Mouse (Mus musculus): ENCODE measurements at regions not wholly inside any gene's neighbourhood (a gene's known extent, or its start where the extent isn't known, plus 50 kb on each side); places are given as distances from the start of the nearest gene placed in this dataset.

GRCm38 (mm10) chr4:55686771-55687170, 154.5 kb upstream of the Klf4 start:
- DNase-seq (ENCODE audit: low read depth, low spot score), result no peak
- Histone ChIP-seq H3K9me3 (ENCODE audit: control insufficient read depth, insufficient read depth, low read depth, low read length) (no peaks in the 10 kb centered on the region), H3K4me1 (ENCODE audit: control insufficient read depth in 2 of 2, insufficient read depth in 2 of 2, low read length in 2 of 2, poor library complexity in 1 of 2) (no peaks in the 10 kb centered on the region), H3K27ac (ENCODE audit: insufficient read depth, low read depth, low read length, poor library complexity, severe bottlenecking) (no peak overlapping the region), H3K4me3 (ENCODE audit: insufficient read depth in 1 of 2, low read depth in 1 of 2, low read length in 2 of 2, poor library complexity in 1 of 2, severe bottlenecking in 1 of 2) (no peak overlapping the region), H3K36me3 (ENCODE audit: control insufficient read depth, insufficient read depth, low read length, poor library complexity, severe bottlenecking) (no peaks in the 10 kb centered on the region), H3K9ac (ENCODE audit: insufficient read depth, low read depth, low read length, poor library complexity, severe bottlenecking) (no peak overlapping the region)
- TF ChIP-seq ZNF384 (IDR thresholded peaks at IDR 0.05; ENCODE audit: low read depth, low read length) (no peak), ZC3H11A (IDR thresholded peaks at IDR 0.05; ENCODE audit: borderline replicate concordance, low read depth, low read length) (no peak), CHD2 (IDR thresholded peaks at IDR 0.05; ENCODE audit: low read depth, low read length) (no peak), HCFC1 (IDR thresholded peaks at IDR 0.05; ENCODE audit: borderline replicate concordance, insufficient read depth, low read length) (no peak), MAFK (IDR thresholded peaks at IDR 0.05; ENCODE audit: insufficient read depth, low read depth, low read length) (no peak)
- in situ Hi-C loops (cut with MboI; ENCODE audit: low sequenced_read_pairs in 2 of 2, unreplicated experiment in 2 of 2), result no loop called here

- in situ Hi-C loops (cut with MboI; ENCODE audit: low sequenced_read_pairs in 2 of 2, unreplicated experiment in 2 of 2), result no loop called here
- Histone ChIP-seq H3K27ac (ENCODE audit: insufficient read depth, low read depth, low read length, poor library complexity, severe bottlenecking) (no peak overlapping the region), H3K9ac (ENCODE audit: insufficient read depth, low read depth, low read length, poor library complexity, severe bottlenecking) (no peak overlapping the region), H3K4me3 (ENCODE audit: insufficient read depth in 1 of 2, low read depth in 1 of 2, low read length in 2 of 2, poor library complexity in 1 of 2, severe bottlenecking in 1 of 2) (no peak overlapping the region), H3K4me1 (ENCODE audit: control insufficient read depth in 2 of 2, insufficient read depth in 2 of 2, low read length in 2 of 2, poor library complexity in 1 of 2) (no peaks in the 10 kb centered on the region), H3K9me3 (ENCODE audit: control insufficient read depth, insufficient read depth, low read depth, low read length) (no peaks in the 10 kb centered on the region), H3K36me3 (ENCODE audit: control insufficient read depth, insufficient read depth, low read length, poor library complexity, severe bottlenecking) (no peaks in the 10 kb centered on the region)
- TF ChIP-seq ZC3H11A (IDR thresholded peaks at IDR 0.05; ENCODE audit: borderline replicate concordance, low read depth, low read length) (no peak), HCFC1 (IDR thresholded peaks at IDR 0.05; ENCODE audit: borderline replicate concordance, insufficient read depth, low read length) (no peak), ZNF384 (IDR thresholded peaks at IDR 0.05; ENCODE audit: low read depth, low read length) (no peak)
- no peak for DNase-seq (ENCODE audit: low read depth, low spot score)
Measured at GRCm38 (mm10) chr4:55672288-55672687, 140.0 kb upstream of the Klf4 start.

GRCm38 (mm10) chr4:55670258-55670657, 138.0 kb upstream of the Klf4 start:
- Histone ChIP-seq H3K9me3 (ENCODE audit: control insufficient read depth, insufficient read depth, low read depth, low read length) (no peaks in the 10 kb centered on the region), H3K36me3 (ENCODE audit: control insufficient read depth, insufficient read depth, low read length, poor library complexity, severe bottlenecking) (no peaks in the 10 kb centered on the region), H3K4me3 (ENCODE audit: insufficient read depth in 1 of 2, low read depth in 1 of 2, low read length in 2 of 2, poor library complexity in 1 of 2, severe bottlenecking in 1 of 2) (no peak overlapping the region), H3K9ac (ENCODE audit: insufficient read depth, low read depth, low read length, poor library complexity, severe bottlenecking) (no peak overlapping the region), H3K27ac (ENCODE audit: insufficient read depth, low read depth, low read length, poor library complexity, severe bottlenecking) (no peak overlapping the region), H3K4me1 (ENCODE audit: control insufficient read depth in 2 of 2, insufficient read depth in 2 of 2, low read length in 2 of 2, poor library complexity in 1 of 2) (no peaks in the 10 kb centered on the region)
- in situ Hi-C loops (cut with MboI; ENCODE audit: low sequenced_read_pairs in 2 of 2, unreplicated experiment in 2 of 2), result no loop called here
- TF ChIP-seq ZC3H11A (IDR thresholded peaks at IDR 0.05; ENCODE audit: borderline replicate concordance, low read depth, low read length) (no peak), ZNF384 (IDR thresholded peaks at IDR 0.05; ENCODE audit: low read depth, low read length) (no peak), HCFC1 (IDR thresholded peaks at IDR 0.05; ENCODE audit: borderline replicate concordance, insufficient read depth, low read length) (no peak), MAFK (IDR thresholded peaks at IDR 0.05; ENCODE audit: insufficient read depth, low read depth, low read length) (no peak), CHD2 (IDR thresholded peaks at IDR 0.05; ENCODE audit: low read depth, low read length) (no peak)
- DNase-seq (ENCODE audit: low read depth, low spot score), result no peak

- DNase-seq (ENCODE audit: low read depth, low spot score), result no peak
- no peaks in the 10 kb centered on the region for H3K36me3 ChIP-seq (ENCODE audit: control insufficient read depth, insufficient read depth, low read length, poor library complexity, severe bottlenecking)
- H3K9ac ChIP-seq (ENCODE audit: insufficient read depth, low read depth, low read length, poor library complexity, severe bottlenecking), result no peak overlapping the region
- no peak overlapping the region for H3K27ac ChIP-seq (ENCODE audit: insufficient read depth, low read depth, low read length, poor library complexity, severe bottlenecking)
- no peak for TF ChIP-seq HCFC1 (IDR thresholded peaks at IDR 0.05; ENCODE audit: borderline replicate concordance, insufficient read depth, low read length)
- no peak for TF ChIP-seq ZNF384 (IDR thresholded peaks at IDR 0.05; ENCODE audit: low read depth, low read length)
- no peak overlapping the region for H3K4me3 ChIP-seq (ENCODE audit: insufficient read depth in 1 of 2, low read depth in 1 of 2, low read length in 2 of 2, poor library complexity in 1 of 2, severe bottlenecking in 1 of 2)
- in situ Hi-C loops (cut with MboI; ENCODE audit: low sequenced_read_pairs in 2 of 2, unreplicated experiment in 2 of 2), result no loop called here
- no peaks in the 10 kb centered on the region for H3K9me3 ChIP-seq (ENCODE audit: control insufficient read depth, insufficient read depth, low read depth, low read length)
- no peaks in the 10 kb centered on the region for H3K4me1 ChIP-seq (ENCODE audit: control insufficient read depth in 2 of 2, insufficient read depth in 2 of 2, low read length in 2 of 2, poor library complexity in 1 of 2)
Measured at GRCm38 (mm10) chr4:55664822-55665221, 132.6 kb upstream of the Klf4 start.

GRCm38 (mm10) chr4:55663856-55664255, 131.6 kb upstream of the Klf4 start:
- Histone ChIP-seq H3K27ac (ENCODE audit: insufficient read depth, low read depth, low read length, poor library complexity, severe bottlenecking) (no peak overlapping the region), H3K36me3 (ENCODE audit: control insufficient read depth, insufficient read depth, low read length, poor library complexity, severe bottlenecking) (no peaks in the 10 kb centered on the region), H3K9me3 (ENCODE audit: control insufficient read depth, insufficient read depth, low read depth, low read length) (no peaks in the 10 kb centered on the region), H3K4me3 (ENCODE audit: insufficient read depth in 1 of 2, low read depth in 1 of 2, low read length in 2 of 2, poor library complexity in 1 of 2, severe bottlenecking in 1 of 2) (no peak overlapping the region), H3K9ac (ENCODE audit: insufficient read depth, low read depth, low read length, poor library complexity, severe bottlenecking) (no peak overlapping the region), H3K4me1 (ENCODE audit: control insufficient read depth in 2 of 2, insufficient read depth in 2 of 2, low read length in 2 of 2, poor library complexity in 1 of 2) (no peaks in the 10 kb centered on the region)
- no peak for DNase-seq (ENCODE audit: low read depth, low spot score)
- TF ChIP-seq ZC3H11A (IDR thresholded peaks at IDR 0.05; ENCODE audit: borderline replicate concordance, low read depth, low read length), result no peak
- TF ChIP-seq HCFC1 (IDR thresholded peaks at IDR 0.05; ENCODE audit: borderline replicate concordance, insufficient read depth, low read length), result no peak
- no peak for TF ChIP-seq MAFK (IDR thresholded peaks at IDR 0.05; ENCODE audit: insufficient read depth, low read depth, low read length)
- no peak for TF ChIP-seq CHD2 (IDR thresholded peaks at IDR 0.05; ENCODE audit: low read depth, low read length)
- no peak for TF ChIP-seq ZNF384 (IDR thresholded peaks at IDR 0.05; ENCODE audit: low read depth, low read length)
- in situ Hi-C loops (cut with MboI; ENCODE audit: low sequenced_read_pairs in 2 of 2, unreplicated experiment in 2 of 2), result no loop called here
